Mouse (Mus musculus): Measurements from ENCODE around the gene Add1.

DNA sequence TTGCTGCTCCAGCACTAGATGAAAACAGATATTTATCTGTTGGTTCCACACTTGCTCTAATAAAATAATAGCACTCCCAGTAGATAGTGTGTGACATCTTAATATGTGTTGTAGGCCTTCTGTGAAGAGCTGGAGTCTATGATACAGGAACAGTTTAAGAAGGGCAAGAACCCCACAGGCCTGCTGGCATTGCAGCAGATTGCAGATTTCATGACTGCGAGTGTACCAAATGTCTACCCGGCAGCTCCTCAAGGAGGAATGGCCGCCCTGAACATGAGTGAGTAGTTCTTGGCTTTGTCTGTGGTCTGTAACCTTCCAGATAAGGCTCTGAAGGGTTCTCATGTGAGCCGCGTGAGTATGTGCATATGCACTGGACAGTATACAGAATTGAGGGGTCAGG lies 31.1 kb downstream of the Add1 start:
- no peak for TF ChIP-seq GATA1 (IDR thresholded peaks at IDR 0.05; ENCODE audit: low read length)
- TF ChIP-seq TAL1 (IDR thresholded peaks at IDR 0.05; ENCODE audit: low read length), result no peak

All from erythroblast, embryonic 14.5 days (primary cell).